10 mouse cellular contexts compared by ENCODE assay signal in genomic region chr16:13336503-13337230, GRCm38 (mm10).
DNase-seq lines count a peak whose midpoint lies in the region; ATAC-seq and TF ChIP-seq lines count a peak whose summit lies in the region.
"Had no signal": no experiment of that assay in that cellular context is flagged by ENCODE, and none has a peak within 500 bp of the region (broad histone marks: within the 10 kb centered on the region; RNA-seq: fewer than 3 reads in every experiment).

No protein-coding gene starts in this region.

- H3K27ac ChIP-seq in testis, adult 2 months (ENCODE audit: control insufficient read depth, insufficient read depth, low read depth, low read length): no peak overlapping the region
- H3K27ac ChIP-seq in liver, embryonic 14.5 days: no peak overlapping the region
- H3K27ac ChIP-seq: hindbrain, postnatal 0 days; midbrain, embryonic 12.5 days had no signal

- DNase-seq in testis, postnatal 14 days (ENCODE audit: low spot score): no peak
- peak; percentile 40 to 49 for DNase-seq in heart, adult 9 months (ENCODE audit: low spot score in 2 of 2)
- no peak for DNase-seq in liver, embryonic 14.5 days (ENCODE audit: low read depth in 3 of 3, low spot score in 3 of 3)
- no peak for DNase-seq in thymus, postnatal 14 days
- no peak for DNase-seq in embryo, embryonic 10 days (ENCODE audit: low spot score)
- no peak for DNase-seq in spleen, postnatal 4 days (ENCODE audit: low spot score in 2 of 2)
- DNase-seq: layer of hippocampus, adult 9-11 months had no signal

- H3K4me1 ChIP-seq in testis, adult 2 months (ENCODE audit: control insufficient read depth, insufficient read depth, low read length): no peaks in the 10 kb centered on the region
- H3K4me1 ChIP-seq in liver, embryonic 14.5 days (replicated peaks; ENCODE audit: control insufficient read depth in 2 of 2, insufficient read depth in 2 of 2, low read length in 1 of 2): no peaks in the 10 kb centered on the region
- H3K4me1 ChIP-seq: midbrain, embryonic 12.5 days had no signal

- no peaks in the 10 kb centered on the region for H3K27me3 ChIP-seq in testis, adult 2 months (ENCODE audit: control insufficient read depth, insufficient read depth, low read length)
- no peaks in the 10 kb centered on the region for H3K27me3 ChIP-seq in liver, embryonic 14.5 days (ENCODE audit: control insufficient read depth, insufficient read depth, low read length)
- H3K27me3 ChIP-seq: midbrain, embryonic 12.5 days had no signal

- no peak overlapping the region for H3K4me3 ChIP-seq in testis, adult 2 months (ENCODE audit: control insufficient read depth, low read depth, low read length)
- H3K4me3 ChIP-seq in liver, embryonic 14.5 days (ENCODE audit: insufficient read depth in 1 of 2, low read depth in 2 of 2, low read length in 2 of 2): no peak overlapping the region
- H3K4me3 ChIP-seq: midbrain, embryonic 12.5 days had no signal

- no peak for TF ChIP-seq EP300 in liver, embryonic 14.5 days (IDR thresholded peaks at IDR 0.05; ENCODE audit: low read depth)

- no peak overlapping the region for H3K9ac ChIP-seq in liver, embryonic 14.5 days (replicated peaks)
- H3K9ac ChIP-seq: midbrain, embryonic 12.5 days had no signal

- no peak overlapping the region for H3K4me2 ChIP-seq in liver, embryonic 14.5 days (ENCODE audit: low read depth)
- H3K4me2 ChIP-seq: midbrain, embryonic 12.5 days had no signal

- no peak for TF ChIP-seq POLR2A in testis, adult 2 months (IDR thresholded peaks at IDR 0.05; ENCODE audit: control insufficient read depth, low read depth, low read length)

- TF ChIP-seq CTCF in testis, adult 2 months (IDR thresholded peaks at IDR 0.05; ENCODE audit: control insufficient read depth, insufficient read depth, insufficient replicate concordance, low read depth, low read length): peak; percentile 29; the same call in 1 of the 2 replicates
- peak; percentile 31; the same call in 1 of the 2 replicates for TF ChIP-seq CTCF in liver, embryonic 14.5 days (IDR thresholded peaks at IDR 0.05; ENCODE audit: low read depth)

- H3K36me3 ChIP-seq in testis, adult 2 months (ENCODE audit: control insufficient read depth, insufficient read depth, low read length): no peaks in the 10 kb centered on the region; the same call in 1 of the 2 replicates
- no peaks in the 10 kb centered on the region for H3K36me3 ChIP-seq in liver, embryonic 14.5 days (replicated peaks; ENCODE audit: control insufficient read depth, insufficient read depth, low read depth)
- H3K36me3 ChIP-seq: midbrain, embryonic 12.5 days had no signal

- WGBS in liver, embryonic 14.5 days (ENCODE audit: insufficient replicate concordance): 41% methylated on average over 5 of the region's 5 CpGs

- no peaks in the 10 kb centered on the region for H3K9me3 ChIP-seq in liver, embryonic 14.5 days (ENCODE audit: control insufficient read depth, low read length)
- H3K9me3 ChIP-seq: midbrain, embryonic 12.5 days had no signal

- no peak for ATAC-seq in liver, embryonic 14.5 days (ENCODE audit: insufficient read depth)
- ATAC-seq: hindbrain, postnatal 0 days had no signal

Comparison
In these comparisons a context has a peak if more than half of its experiments do, and no peak if none do; other contexts are left out.
1. DNase-seq: peak in heart, adult 9 months (2 of 2); none in testis, postnatal 14 days (single experiment), liver, embryonic 14.5 days (0 of 3), thymus, postnatal 14 days (single experiment), embryo, embryonic 10 days (single experiment) and spleen, postnatal 4 days (0 of 2).